14 mouse cellular contexts compared by ENCODE assay signal in genomic region chr8:88339221-88339620, GRCm38 (mm10). TPM values are rescaled to one million over a fixed set of nuclear protein-coding genes. Genes with fewer than 3 reads are reported as not detected.
DNase-seq lines count a peak whose midpoint lies in the region; ATAC-seq lines count a peak whose summit lies in the region.
"Had no signal": no experiment of that assay in that cellular context is flagged by ENCODE, and none has a peak within 500 bp of the region (broad histone marks: within the 10 kb centered on the region; RNA-seq: fewer than 3 reads in every experiment).

No protein-coding gene starts in this region.

- 62% methylated on average over 3 of the region's 3 CpGs for WGBS in heart, embryonic 10.5 days
- WGBS in kidney, embryonic 15.5 days, result 67% methylated on average over 3 of the region's 3 CpGs

- no peaks in the 10 kb centered on the region for H3K9me3 ChIP-seq in heart, embryonic 10.5 days
- H3K9me3 ChIP-seq in kidney, embryonic 15.5 days (replicated peaks), result no peaks in the 10 kb centered on the region
- H3K9me3 ChIP-seq: embryonic facial prominence, embryonic 12.5 days; limb, embryonic 15.5 days; lung, embryonic 15.5 days; midbrain, embryonic 13.5 days had no signal

- no peak overlapping the region for H3K4me2 ChIP-seq in kidney, embryonic 15.5 days
- H3K4me2 ChIP-seq: embryonic facial prominence, embryonic 12.5 days; limb, embryonic 15.5 days; lung, embryonic 15.5 days; midbrain, embryonic 13.5 days had no signal

- H3K9ac ChIP-seq in kidney, embryonic 15.5 days, result no peak overlapping the region
- H3K9ac ChIP-seq: embryonic facial prominence, embryonic 12.5 days; limb, embryonic 15.5 days; lung, embryonic 15.5 days; midbrain, embryonic 13.5 days had no signal

- H3K4me1 ChIP-seq in heart, embryonic 10.5 days, result peaks cover 8% of the 10 kb centered on the region
- no peaks in the 10 kb centered on the region for H3K4me1 ChIP-seq in kidney, embryonic 15.5 days
- H3K4me1 ChIP-seq: embryonic facial prominence, embryonic 12.5 days; limb, embryonic 15.5 days; lung, embryonic 15.5 days; midbrain, embryonic 13.5 days had no signal

- no peak overlapping the region for H3K4me3 ChIP-seq in heart, embryonic 10.5 days
- no peak overlapping the region for H3K4me3 ChIP-seq in kidney, embryonic 15.5 days (replicated peaks)
- H3K4me3 ChIP-seq: embryonic facial prominence, embryonic 12.5 days; limb, embryonic 15.5 days; lung, embryonic 15.5 days; midbrain, embryonic 13.5 days had no signal

- DNase-seq in heart, adult 11 months, result peak; percentile 61
- DNase-seq in heart, embryonic 10.5 days (ENCODE audit: low spot score), result no peak
- DNase-seq in kidney, adult 9 months, result peak; percentile 22
- peak; percentile 24 for DNase-seq in Muller cell, postnatal 12 days (ENCODE audit: inconsistent ontology term)
- DNase-seq in cerebellum, adult 9-10 months, result peak; percentile 57
- DNase-seq in right cerebral cortex, postnatal 36 days (ENCODE audit: low spot score in 2 of 2), result no peak
- DNase-seq: right cerebral cortex, postnatal 14 days; thymus, postnatal 36 days had no signal

- no peak for ATAC-seq in kidney, embryonic 15.5 days (replicated peaks; ENCODE audit: low FRiP score)
- ATAC-seq: forebrain, embryonic 16.5 days; midbrain, embryonic 13.5 days had no signal

- H3K36me3 ChIP-seq in heart, embryonic 10.5 days, result peaks cover 89% of the 10 kb centered on the region
- peaks cover 95% of the 10 kb centered on the region for H3K36me3 ChIP-seq in kidney, embryonic 15.5 days

- no peak overlapping the region for H3K27ac ChIP-seq in heart, embryonic 10.5 days
- no peak overlapping the region for H3K27ac ChIP-seq in kidney, embryonic 15.5 days
- H3K27ac ChIP-seq: embryonic facial prominence, embryonic 12.5 days; limb, embryonic 15.5 days; midbrain, embryonic 13.5 days had no signal

- H3K27me3 ChIP-seq in heart, embryonic 10.5 days (ENCODE audit: insufficient read depth, poor library complexity, severe bottlenecking), result no peaks in the 10 kb centered on the region
- no peaks in the 10 kb centered on the region for H3K27me3 ChIP-seq in kidney, embryonic 15.5 days
- H3K27me3 ChIP-seq: embryonic facial prominence, embryonic 12.5 days; limb, embryonic 15.5 days; lung, embryonic 15.5 days; midbrain, embryonic 13.5 days had no signal

RNA-seq across cellular contexts. Expression of gene Brd7, which starts 22.8 kb away (rescaled TPM):
- 56.8 and 65.1 TPM in 2 replicates for polyA plus RNA-seq in heart, embryonic 10.5 days (2016; fragmentation: Nextera tagmentation; extraction: Ambion mirVana)
- polyA plus RNA-seq in kidney, embryonic 15.5 days (2015; fragmentation: Nextera tagmentation; extraction: Ambion mirVana), result 68.6 and 74.4 TPM in 2 replicates

Comparison
In these comparisons a context has a peak if more than half of its experiments do, and no peak if none do; other contexts are left out.
1. DNase-seq: peak in heart, adult 11 months (single experiment), kidney, adult 9 months (single experiment), Muller cell, postnatal 12 days (single experiment) and cerebellum, adult 9-10 months (single experiment); none in heart, embryonic 10.5 days (single experiment) and right cerebral cortex, postnatal 36 days (0 of 2).